Comparison of ENCODE assay signal across 10 mouse cellular contexts in the genomic region with DNA sequence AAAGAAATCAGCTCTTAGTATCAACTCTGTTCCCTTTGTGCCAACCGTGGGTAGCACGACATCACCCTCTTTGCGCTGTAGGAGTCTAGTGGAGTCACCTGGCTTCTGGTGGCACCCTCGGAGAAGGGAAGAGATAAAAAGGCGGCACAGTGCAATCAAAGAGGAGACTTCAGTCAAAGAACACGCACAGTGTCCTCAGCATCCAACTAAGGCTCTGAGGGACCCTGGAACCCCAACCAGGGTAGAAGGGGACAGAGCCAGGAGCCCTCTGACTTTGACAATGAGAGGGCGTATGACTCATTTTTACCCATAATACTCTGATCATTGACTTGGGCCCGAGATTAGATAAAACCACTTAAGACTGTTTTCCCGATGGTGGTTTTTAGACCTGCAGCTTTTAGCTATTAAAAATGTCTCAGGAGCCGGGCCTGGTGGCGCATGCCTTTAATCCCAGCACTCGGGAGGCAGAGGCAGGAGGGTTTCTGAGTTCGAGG.
DNase-seq lines count a peak whose midpoint lies in the region; ATAC-seq lines count a peak whose summit lies in the region.
"Had no signal": no experiment of that assay in that cellular context is flagged by ENCODE, and none has a peak within 500 bp of the region (broad histone marks: within the 10 kb centered on the region; RNA-seq: fewer than 3 reads in every experiment).

No protein-coding gene starts in this region.

- peak overlapping the region; percentile 51; the same call in 1 of the 2 replicates for H3K9ac ChIP-seq in kidney, embryonic 16.5 days (replicated peaks; ENCODE audit: low read length)
- no peak overlapping the region for H3K9ac ChIP-seq in embryonic facial prominence, embryonic 12.5 days
- peak overlapping the region; percentile 53; the same call in 1 of the 2 replicates for H3K9ac ChIP-seq in intestine, embryonic 16.5 days (ENCODE audit: low read depth, low read length)
- no peak overlapping the region for H3K9ac ChIP-seq in neural tube, embryonic 13.5 days

- peak overlapping the region; percentile 90 for H3K27ac ChIP-seq in kidney, embryonic 16.5 days (ENCODE audit: low read length)
- H3K27ac ChIP-seq in embryonic facial prominence, embryonic 12.5 days: peak overlapping the region; percentile 58; the same call in 1 of the 2 replicates
- peak overlapping the region; percentile 95 for H3K27ac ChIP-seq in intestine, embryonic 16.5 days (ENCODE audit: low read length)
- peak overlapping the region; percentile 74 for H3K27ac ChIP-seq in neural tube, embryonic 13.5 days (replicated peaks)
- H3K27ac ChIP-seq: macrophage had no signal

- DNase-seq in kidney, adult 18-20 months: no peak
- no peak for DNase-seq in yolk sac, embryonic 10.5 days (ENCODE audit: low spot score)
- no peak for DNase-seq in layer of hippocampus, postnatal 25 days (ENCODE audit: extremely low spot score in 1 of 2, low spot score in 1 of 2)
- no peak for DNase-seq in right cerebral cortex, postnatal 4 days
- DNase-seq: gastrocnemius, postnatal 10 days had no signal

- 77% methylated on average over 13 of the region's 13 CpGs for WGBS in kidney, embryonic 16.5 days
- 84% methylated on average over 13 of the region's 13 CpGs for WGBS in embryonic facial prominence, embryonic 12.5 days
- WGBS in intestine, embryonic 16.5 days: 60% methylated on average over 13 of the region's 13 CpGs
- 86% methylated on average over 13 of the region's 13 CpGs for WGBS in neural tube, embryonic 13.5 days

- H3K4me2 ChIP-seq in kidney, embryonic 16.5 days (replicated peaks; ENCODE audit: low read depth, low read length): no peak overlapping the region
- H3K4me2 ChIP-seq in embryonic facial prominence, embryonic 12.5 days (replicated peaks): no peak overlapping the region
- H3K4me2 ChIP-seq in intestine, embryonic 16.5 days (ENCODE audit: low read depth, low read length): peak overlapping the region; percentile 33; the same call in 1 of the 2 replicates
- no peak overlapping the region for H3K4me2 ChIP-seq in neural tube, embryonic 13.5 days

- H3K27me3 ChIP-seq in kidney, embryonic 16.5 days (ENCODE audit: insufficient read depth, low read length): no peaks in the 10 kb centered on the region
- no peaks in the 10 kb centered on the region for H3K27me3 ChIP-seq in embryonic facial prominence, embryonic 12.5 days
- no peaks in the 10 kb centered on the region for H3K27me3 ChIP-seq in intestine, embryonic 16.5 days (replicated peaks; ENCODE audit: control insufficient read depth, insufficient read depth, low read length)
- no peaks in the 10 kb centered on the region for H3K27me3 ChIP-seq in neural tube, embryonic 13.5 days

- peak; percentile 17; the same call in 1 of the 2 replicates for ATAC-seq in kidney, embryonic 16.5 days (ENCODE audit: low FRiP score, low TSS enrichment)
- no peak for ATAC-seq in embryonic facial prominence, embryonic 12.5 days (ENCODE audit: insufficient number of reproducible peaks, insufficient read depth, low FRiP score, low TSS enrichment)
- ATAC-seq in intestine, embryonic 16.5 days: peak; percentile 54
- peak; percentile 7; the same call in 1 of the 2 replicates for ATAC-seq in neural tube, embryonic 13.5 days (ENCODE audit: low read depth)

- no peaks in the 10 kb centered on the region for H3K9me3 ChIP-seq in kidney, embryonic 16.5 days (ENCODE audit: low read length)
- H3K9me3 ChIP-seq in embryonic facial prominence, embryonic 12.5 days: no peaks in the 10 kb centered on the region
- no peaks in the 10 kb centered on the region for H3K9me3 ChIP-seq in intestine, embryonic 16.5 days (ENCODE audit: control insufficient read depth, low read length)
- no peaks in the 10 kb centered on the region for H3K9me3 ChIP-seq in neural tube, embryonic 13.5 days

- H3K36me3 ChIP-seq in kidney, embryonic 16.5 days (ENCODE audit: insufficient read depth, low read length): no peaks in the 10 kb centered on the region
- no peaks in the 10 kb centered on the region for H3K36me3 ChIP-seq in embryonic facial prominence, embryonic 12.5 days
- no peaks in the 10 kb centered on the region for H3K36me3 ChIP-seq in intestine, embryonic 16.5 days (ENCODE audit: control insufficient read depth, insufficient read depth, low read length)
- no peaks in the 10 kb centered on the region for H3K36me3 ChIP-seq in neural tube, embryonic 13.5 days

- H3K4me1 ChIP-seq in kidney, embryonic 16.5 days (ENCODE audit: insufficient read depth, low read length): peaks cover 34% of the 10 kb centered on the region
- H3K4me1 ChIP-seq in embryonic facial prominence, embryonic 12.5 days: peaks cover 33% of the 10 kb centered on the region
- H3K4me1 ChIP-seq in intestine, embryonic 16.5 days (ENCODE audit: control insufficient read depth, insufficient read depth, low read length): peaks cover 31% of the 10 kb centered on the region
- H3K4me1 ChIP-seq in neural tube, embryonic 13.5 days (replicated peaks): peaks cover 27% of the 10 kb centered on the region

- no peak overlapping the region for H3K4me3 ChIP-seq in kidney, embryonic 16.5 days (ENCODE audit: low read length)
- H3K4me3 ChIP-seq in embryonic facial prominence, embryonic 12.5 days: no peak overlapping the region
- no peak overlapping the region for H3K4me3 ChIP-seq in intestine, embryonic 16.5 days (ENCODE audit: low read length)
- H3K4me3 ChIP-seq in neural tube, embryonic 13.5 days: no peak overlapping the region

Comparison
In these comparisons a context has a peak if more than half of its experiments do, and no peak if none do; other contexts are left out.
1. H3K9ac ChIP-seq: peak in kidney, embryonic 16.5 days (single experiment) and intestine, embryonic 16.5 days (single experiment); none in embryonic facial prominence, embryonic 12.5 days (single experiment) and neural tube, embryonic 13.5 days (single experiment).
2. Peak in every context shown above with its lines, with median percentiles within 50 percentile points of each other: H3K27ac ChIP-seq.